Mouse (Mus musculus) lung, adult 2 months (tissue): ENCODE data around the gene Rnf167.

ENCODE experiments used
- CTCF ChIP-seq: fragments of 200-500 bp; IDR thresholded peaks from 2 replicates; pipeline ENCODE4 v1.5.1; 2011; ENCODE audit warnings: mild to moderate bottlenecking, low read length, control low read depth; ENCODE audit not compliant: insufficient read depth
- POLR2A ChIP-seq: fragments of 200-500 bp; IDR thresholded peaks from 2 replicates; pipeline ENCODE4 v1.6.1; 2011; ENCODE audit warnings: low read depth, mild to moderate bottlenecking, control low read depth, low read length, borderline replicate concordance; ENCODE audit errors: extremely low read depth

- TF ChIP-seq CTCF (no peak), POLR2A (no peak)
Observed at GRCm38 (mm10) chr11:70699051-70699450, 52.0 kb downstream of the Rnf167 start.
